Mouse (Mus musculus): ENCODE measurements around the gene Zbtb17.

The Zbtb17 gene

GRCm38 (mm10) chr4:141426796-141427745, 17.4 kb upstream of the Zbtb17 start:
- no peak for DNase-seq

- DNase-seq = no peak
These were observed 16.5 kb upstream of the Zbtb17 start for GRCm38 (mm10) chr4:141427921-141428320.

GRCm38 (mm10) chr4:141429381-141429780, 15.1 kb upstream of the Zbtb17 start:
- no peak for DNase-seq

- DNase-seq = no peak
These were observed 14.6 kb upstream of the Zbtb17 start for GRCm38 (mm10) chr4:141429847-141430246.

- peak; percentile 81 to 87 for DNase-seq
These were observed 13.5 kb upstream of the Zbtb17 start for GRCm38 (mm10) chr4:141430997-141431396.

GRCm38 (mm10) chr4:141432666-141433065, 11.8 kb upstream of the Zbtb17 start:
- no peak for DNase-seq

- no peak for DNase-seq
These were observed 11.3 kb upstream of the Zbtb17 start for GRCm38 (mm10) chr4:141433191-141433590.

- DNase-seq = no peak
These were observed 8.5 kb upstream of the Zbtb17 start, which contains the start of gene Srarp for GRCm38 (mm10) chr4:141435974-141436373. Gene Srarp, minus strand, starts transcription at chr4:141436105.

GRCm38 (mm10) chr4:141439083-141439803, 5.2 kb upstream of the Zbtb17 start:
- no peak for DNase-seq

- DNase-seq = no peak
These were observed 3.6 kb upstream of the Zbtb17 start for GRCm38 (mm10) chr4:141440877-141441276.

GRCm38 (mm10) chr4:141443641-141444429, 619 bp upstream of the Zbtb17 start:
- no peak for DNase-seq

GRCm38 (mm10) chr4:141445328-141445720, 870 bp downstream of the Zbtb17 start:
- no peak for DNase-seq

GRCm38 (mm10) chr4:141446211-141446610, 1.8 kb downstream of the Zbtb17 start:
- no peak for DNase-seq

GRCm38 (mm10) chr4:141451251-141451650, 6.8 kb downstream of the Zbtb17 start:
- no peak for DNase-seq

GRCm38 (mm10) chr4:141451916-141452450, 7.5 kb downstream of the Zbtb17 start:
- no peak for DNase-seq

GRCm38 (mm10) chr4:141454581-141455350, 10.3 kb downstream of the Zbtb17 start:
- no peak for DNase-seq

GRCm38 (mm10) chr4:141455526-141455925, 11.1 kb downstream of the Zbtb17 start:
- no peak for DNase-seq

GRCm38 (mm10) chr4:141456193-141456938, 11.9 kb downstream of the Zbtb17 start:
- no peak for DNase-seq

GRCm38 (mm10) chr4:141458236-141458635, 13.8 kb downstream of the Zbtb17 start:
- DNase-seq = no peak

GRCm38 (mm10) chr4:141458888-141459287, 14.4 kb downstream of the Zbtb17 start:
- no peak for DNase-seq

- no peak for DNase-seq
These were observed 15.3 kb downstream of the Zbtb17 start for GRCm38 (mm10) chr4:141459766-141460165.
